Mouse (Mus musculus): ENCODE data around the gene Spata25.

Spata25 gene

GRCm38 (mm10) chr2:164793772-164794171 lies 34.6 kb downstream of the Spata25 start:
- no peak for TF ChIP-seq GATA4 (IDR thresholded peaks at IDR 0.05; ENCODE audit: insufficient replicate concordance, low read length)

GRCm38 (mm10) chr2:164793236-164793635 lies 35.1 kb downstream of the Spata25 start:
- no peak for TF ChIP-seq GATA4 (IDR thresholded peaks at IDR 0.05; ENCODE audit: insufficient replicate concordance, low read length)

- no peak for TF ChIP-seq GATA4 (IDR thresholded peaks at IDR 0.05; ENCODE audit: insufficient replicate concordance, low read length)
Observed at GRCm38 (mm10) chr2:164792400-164793190, 35.7 kb downstream of the Spata25 start.

- TF ChIP-seq GATA4 (IDR thresholded peaks at IDR 0.05; ENCODE audit: insufficient replicate concordance, low read length), result no peak
Observed at GRCm38 (mm10) chr2:164791841-164792261, 36.5 kb downstream of the Spata25 start.

GRCm38 (mm10) chr2:164790451-164790850 lies 37.9 kb downstream of the Spata25 start:
- TF ChIP-seq GATA4 (IDR thresholded peaks at IDR 0.05; ENCODE audit: insufficient replicate concordance, low read length), result no peak

GRCm38 (mm10) chr2:164788411-164788810 lies 39.9 kb downstream of the Spata25 start:
- no peak for TF ChIP-seq GATA4 (IDR thresholded peaks at IDR 0.05; ENCODE audit: insufficient replicate concordance, low read length)

GRCm38 (mm10) chr2:164787779-164788178 lies 40.6 kb downstream of the Spata25 start:
- no peak for TF ChIP-seq GATA4 (IDR thresholded peaks at IDR 0.05; ENCODE audit: insufficient replicate concordance, low read length)

- no peak for TF ChIP-seq GATA4 (IDR thresholded peaks at IDR 0.05; ENCODE audit: insufficient replicate concordance, low read length)
Observed at GRCm38 (mm10) chr2:164787032-164787431, 41.3 kb downstream of the Spata25 start.

GRCm38 (mm10) chr2:164786388-164786885 lies 41.9 kb downstream of the Spata25 start:
- no peak for TF ChIP-seq GATA4 (IDR thresholded peaks at IDR 0.05; ENCODE audit: insufficient replicate concordance, low read length)

- peak; percentile 21; the same call in 1 of the 2 replicates for TF ChIP-seq GATA4 (IDR thresholded peaks at IDR 0.05; ENCODE audit: insufficient replicate concordance, low read length)
Observed at GRCm38 (mm10) chr2:164785481-164786387, 42.6 kb downstream of the Spata25 start, which contains the start of gene Snx21. Gene Snx21, plus strand, starts transcription at chr2:164785823.

GRCm38 (mm10) chr2:164784869-164785420 lies 43.4 kb downstream of the Spata25 start:
- TF ChIP-seq GATA4 (IDR thresholded peaks at IDR 0.05; ENCODE audit: insufficient replicate concordance, low read length), result no peak

GRCm38 (mm10) chr2:164783926-164784581 lies 44.3 kb downstream of the Spata25 start:
- no peak for TF ChIP-seq GATA4 (IDR thresholded peaks at IDR 0.05; ENCODE audit: insufficient replicate concordance, low read length)

- no peak for TF ChIP-seq GATA4 (IDR thresholded peaks at IDR 0.05; ENCODE audit: insufficient replicate concordance, low read length)
Observed at GRCm38 (mm10) chr2:164781876-164782275, 46.5 kb downstream of the Spata25 start.

GRCm38 (mm10) chr2:164779481-164780086 lies 48.8 kb downstream of the Spata25 start, which contains the start of gene Tnnc2:
Gene Tnnc2, minus strand, starts transcription at chr2:164779967.
- TF ChIP-seq GATA4 (IDR thresholded peaks at IDR 0.05; ENCODE audit: insufficient replicate concordance, low read length), result no peak
